Mouse (Mus musculus) liver, postnatal 0 days (tissue): Measurements from ENCODE around the gene Alkbh6. TPM values are rescaled to one million over a fixed set of nuclear protein-coding genes. Genes with fewer than 3 reads are reported as not detected.

ENCODE experiments used
- ATAC-seq: fragments of 200-750 bp; cut with Nextera tagmentation; 2 replicates; pipeline ENCODE4 v1.8.0; 2017; ENCODE audit warnings: mild to moderate bottlenecking, moderate library complexity
- DNase-seq: peaks from one replicate; pipeline ENCODE4 v3.0.0-alpha.2; 2016
- H3K27ac ChIP-seq: fragments of 300-500 bp; sonication (generic); 2 replicates; pipeline ENCODE4 v1.5.1; 2014; ENCODE audit warnings: antibody characterized with exemption, moderate library complexity, mild to moderate bottlenecking, low read depth
- H3K27me3 ChIP-seq: fragments of 300-500 bp; sonication (generic); 2 replicates; pipeline ENCODE4 v1.6.1; 2014; ENCODE audit warnings: low read length, control low read depth, mixed read lengths; ENCODE audit not compliant: insufficient read depth
- H3K36me3 ChIP-seq: fragments of 300-500 bp; sonication (generic); replicated peaks from 2 replicates; pipeline ENCODE4 v1.6.1; 2014; ENCODE audit warnings: mild to moderate bottlenecking, control low read depth, low read length, moderate library complexity, mixed read lengths; ENCODE audit not compliant: insufficient read depth
- H3K4me1 ChIP-seq: fragments of 300-500 bp; sonication (generic); 2 replicates; pipeline ENCODE4 v1.6.1; 2014; ENCODE audit warnings: antibody characterized with exemption, mild to moderate bottlenecking, control low read depth; ENCODE audit not compliant: insufficient read depth
- H3K4me2 ChIP-seq: fragments of 300-500 bp; sonication (generic); 2 replicates; pipeline ENCODE4 v1.6.1; 2014; ENCODE audit warnings: low read depth, mild to moderate bottlenecking, low read length, moderate library complexity, mixed read lengths
- H3K4me3 ChIP-seq: fragments of 300-500 bp; sonication (generic); 2 replicates; pipeline ENCODE4 v1.5.1; 2014; ENCODE audit warnings: low read depth, low read length
- H3K9ac ChIP-seq: fragments of 300-500 bp; sonication (generic); replicated peaks from 2 replicates; pipeline ENCODE4 v1.6.1; 2014; ENCODE audit warnings: mild to moderate bottlenecking, moderate library complexity
- H3K9me3 ChIP-seq: fragments of 300-500 bp; sonication (generic); 2 replicates; pipeline ENCODE4 v1.6.1; 2016; ENCODE audit warnings: mild to moderate bottlenecking, control low read depth, low read length, mixed read lengths
- CTCF ChIP-seq: sonication (generic); IDR thresholded peaks from 2 replicates; pipeline ENCODE4 v1.5.1; 2016; ENCODE audit warnings: antibody characterized with exemption, low read depth
- EP300 ChIP-seq: IDR thresholded peaks from 2 replicates; pipeline ENCODE4 v1.6.1; 2016; ENCODE audit warnings: antibody characterized with exemption, low read depth, mild to moderate bottlenecking
- WGBS: fragments of 180-500 bp; shearing (Covaris S2); extraction: QIAGEN DNeasy Blood & Tissue Kit; methylation state at CpG from one replicate; pipeline ENCODE4 v1.1.7; 2014; ENCODE audit not compliant: insufficient replicate concordance; 5-methylcytosine and 5-hydroxymethylcytosine counted together
- polyA plus RNA-seq: library from polyadenylated mRNA; unstranded; fragments of >200 nt; fragmentation: Nextera tagmentation; extraction: Ambion mirVana; gene quantifications from 2 replicates; pipeline ENCODE4 v1.2.1, GENCODE M21; 2015

The Alkbh6 gene
- polyA plus RNA-seq, 1 experiment from 2014 or later = 23.9 TPM

DNA sequence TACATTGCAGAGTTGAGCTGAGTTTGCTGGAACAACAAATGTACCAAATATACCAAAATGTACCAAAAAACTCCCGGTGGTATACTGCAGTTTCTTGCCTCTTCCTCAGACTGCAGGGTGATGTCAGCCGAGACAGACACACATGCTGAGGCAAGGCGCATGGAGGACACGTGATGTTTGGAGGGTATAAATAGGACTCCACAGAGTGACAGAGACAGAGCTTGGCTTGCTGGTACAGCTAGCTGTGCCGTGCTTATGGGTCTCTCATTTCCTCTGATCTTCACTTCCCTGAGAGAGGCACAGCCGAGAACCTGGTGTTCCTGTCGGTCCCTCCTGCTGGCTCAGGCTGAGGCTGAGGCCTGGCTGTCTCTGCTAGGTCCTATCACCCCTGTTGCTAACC is 25.8 kb upstream of the Alkbh6 start:
- H3K9me3 ChIP-seq = no peaks in the 10 kb centered on the region
- ATAC-seq (no peak), DNase-seq (no peak)
- no peak overlapping the region for H3K27ac ChIP-seq
- no peaks in the 10 kb centered on the region for H3K36me3 ChIP-seq
- no peak overlapping the region for H3K4me3 ChIP-seq
- no peak overlapping the region for H3K9ac ChIP-seq
- H3K4me1 ChIP-seq = peaks cover 15% of the 10 kb centered on the region
- H3K4me2 ChIP-seq = no peak overlapping the region
- H3K27me3 ChIP-seq = no peaks in the 10 kb centered on the region
- TF ChIP-seq CTCF (no peak), EP300 (no peak)
- WGBS = 75% methylated on average over 7 of the region's 7 CpGs

DNA sequence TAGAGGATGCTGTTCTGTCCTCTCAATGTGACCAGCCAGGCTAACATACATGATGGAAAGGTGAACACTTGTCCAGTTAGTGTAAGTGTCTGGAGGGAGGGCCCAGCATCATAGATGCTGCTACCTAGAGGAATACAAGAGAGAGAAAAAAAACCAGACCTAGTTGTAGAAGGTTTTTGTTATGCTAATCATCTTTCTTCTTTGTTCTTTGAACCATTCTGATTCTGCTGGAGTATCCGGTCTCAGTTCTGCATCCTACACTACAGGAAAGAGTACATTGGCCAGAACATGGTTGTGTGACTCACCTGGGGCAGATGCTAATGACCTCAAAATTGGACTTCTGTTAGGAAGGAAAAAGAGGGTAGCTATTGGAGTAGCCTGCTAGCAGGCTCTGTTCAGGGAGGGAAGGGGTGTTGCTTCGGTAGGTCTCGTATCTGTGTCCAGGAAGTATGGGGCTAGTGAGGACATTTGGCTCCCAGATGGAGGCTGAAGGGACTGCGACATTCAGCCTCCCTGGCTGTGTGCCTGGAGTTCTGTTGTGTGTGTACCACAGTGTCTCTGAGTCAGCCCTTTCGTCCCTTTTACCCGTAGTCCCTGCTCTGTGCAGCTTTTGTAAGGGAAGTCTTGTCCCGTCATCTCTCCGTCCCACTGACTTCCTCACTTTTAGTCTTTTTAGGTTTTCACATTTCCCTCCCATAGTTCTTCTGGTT is 21.7 kb upstream of the Alkbh6 start:
- DNase-seq (no peak), ATAC-seq (no peak)

DNA sequence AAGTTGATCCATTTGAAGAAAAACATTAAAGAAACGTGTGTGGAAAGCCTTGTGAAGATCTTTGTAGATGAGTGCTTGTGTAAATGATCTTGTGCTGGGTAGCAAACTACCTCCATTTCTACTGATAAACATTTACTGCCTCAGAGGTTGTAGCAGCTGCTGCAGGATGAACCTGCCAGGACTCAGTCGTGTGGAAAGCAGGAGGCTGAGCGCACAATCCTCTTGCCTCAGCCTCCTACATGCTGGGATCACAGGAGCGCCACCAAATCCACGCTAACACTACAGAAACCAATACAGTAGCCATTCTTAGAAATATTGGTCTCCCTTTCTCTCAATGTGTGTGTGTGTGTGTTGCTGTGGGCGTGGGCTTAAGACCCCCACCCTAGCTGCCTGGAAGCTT is 20.5 kb upstream of the Alkbh6 start:
- no peak overlapping the region for H3K4me2 ChIP-seq
- no peak overlapping the region for H3K9ac ChIP-seq
- no peak overlapping the region for H3K27ac ChIP-seq
- DNase-seq (no peak), ATAC-seq (no peak)
- H3K9me3 ChIP-seq = no peaks in the 10 kb centered on the region
- 69% methylated on average over 6 of the region's 6 CpGs for WGBS
- TF ChIP-seq EP300 (no peak), CTCF (no peak)
- H3K4me3 ChIP-seq = no peak overlapping the region
- peaks cover 8% of the 10 kb centered on the region for H3K27me3 ChIP-seq
- H3K4me1 ChIP-seq = no peaks in the 10 kb centered on the region
- H3K36me3 ChIP-seq = no peaks in the 10 kb centered on the region

More for the DNA sequence above, 21.7 kb upstream of the Alkbh6 start:
- 41% methylated on average over 8 of the region's 8 CpGs for WGBS
- no peaks in the 10 kb centered on the region for H3K36me3 ChIP-seq
- H3K9ac ChIP-seq = no peak overlapping the region
- H3K9me3 ChIP-seq = no peaks in the 10 kb centered on the region
- H3K27ac ChIP-seq = no peak overlapping the region
- TF ChIP-seq CTCF (no peak), EP300 (no peak)
- H3K4me2 ChIP-seq = no peak overlapping the region
- no peaks in the 10 kb centered on the region for H3K4me1 ChIP-seq
- H3K27me3 ChIP-seq = peaks cover 4% of the 10 kb centered on the region
- no peak overlapping the region for H3K4me3 ChIP-seq

DNA sequence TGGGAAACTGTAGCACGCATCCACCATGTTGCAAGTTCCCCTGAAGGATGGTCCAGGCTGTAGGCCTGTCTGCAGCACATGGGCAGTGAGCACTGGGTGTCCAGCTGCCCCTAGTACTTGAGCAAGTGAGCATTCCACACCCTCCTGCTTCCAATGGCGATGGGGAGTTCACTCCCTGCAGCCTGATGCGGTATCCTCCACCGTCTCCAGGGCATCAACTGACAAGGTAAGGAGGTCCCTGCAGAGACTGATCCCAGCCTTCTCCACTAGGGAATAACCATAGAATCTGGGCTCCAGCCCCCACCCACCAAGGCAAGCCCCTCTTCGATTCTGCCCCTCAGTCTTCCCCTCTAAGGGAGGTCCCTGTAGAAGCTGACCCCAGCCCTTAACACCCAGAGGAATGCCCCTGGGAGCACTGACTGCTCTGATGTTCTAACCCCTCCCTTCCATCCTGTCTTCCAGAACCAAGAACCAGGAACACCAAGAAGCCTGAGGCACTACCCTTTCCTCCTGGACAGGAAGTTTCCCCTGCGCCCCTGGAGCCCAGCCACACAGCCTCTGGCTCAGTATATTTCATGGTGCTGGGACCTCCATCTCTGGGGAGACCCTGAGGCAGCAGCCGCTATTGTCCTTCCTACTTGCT is 19.3 kb upstream of the Alkbh6 start:
- H3K27ac ChIP-seq = no peak overlapping the region
- ATAC-seq = no peak
- peaks cover 8% of the 10 kb centered on the region for H3K27me3 ChIP-seq
- TF ChIP-seq EP300 (no peak), CTCF (no peak)
- H3K9me3 ChIP-seq = no peaks in the 10 kb centered on the region
- H3K4me3 ChIP-seq = no peak overlapping the region
- WGBS = 64% methylated on average over 7 of the region's 7 CpGs
- H3K4me2 ChIP-seq = no peak overlapping the region
- H3K9ac ChIP-seq = no peak overlapping the region
- H3K4me1 ChIP-seq = no peaks in the 10 kb centered on the region
- DNase-seq = no peak
- H3K36me3 ChIP-seq = no peaks in the 10 kb centered on the region

DNA sequence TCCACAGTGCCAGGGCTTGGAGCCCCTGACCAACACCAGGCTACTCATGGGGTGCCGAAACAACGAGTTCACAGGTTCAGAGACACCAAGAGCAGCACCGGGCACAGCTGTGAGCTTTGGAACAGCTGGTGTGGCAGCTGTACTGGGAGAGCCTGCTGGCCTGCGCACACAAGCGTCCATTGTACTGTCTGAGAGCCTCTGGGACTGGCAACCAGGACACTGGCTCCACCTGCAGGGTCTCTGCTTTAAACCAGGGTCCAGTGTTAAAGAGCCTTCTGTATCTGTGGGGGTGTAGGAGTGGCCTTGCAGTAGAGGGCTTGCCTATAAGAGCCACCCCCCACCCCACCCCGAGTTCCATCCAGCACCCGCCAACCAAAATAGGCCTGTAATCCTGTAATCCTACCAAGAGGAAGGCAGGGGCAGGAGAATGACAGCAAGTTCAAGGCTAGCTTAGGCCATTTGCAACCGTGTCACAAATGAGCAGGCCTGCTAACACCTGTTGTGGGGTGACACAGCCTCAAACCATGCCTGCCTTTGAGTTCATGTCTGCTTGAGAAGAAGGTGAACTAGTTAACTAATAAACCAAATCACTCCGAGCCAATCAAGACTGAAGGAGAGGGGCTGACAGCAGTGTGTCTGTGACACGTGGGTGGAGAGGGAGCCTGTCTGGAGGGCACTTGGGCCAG is 18.7 kb upstream of the Alkbh6 start:
- Histone ChIP-seq H3K27me3 (peaks cover 8% of the 10 kb centered on the region), H3K9ac (no peak overlapping the region), H3K27ac (no peak overlapping the region), H3K36me3 (no peaks in the 10 kb centered on the region), H3K4me3 (no peak overlapping the region), H3K9me3 (no peaks in the 10 kb centered on the region), H3K4me2 (no peak overlapping the region), H3K4me1 (no peaks in the 10 kb centered on the region)
- TF ChIP-seq CTCF (no peak), EP300 (no peak)
- 64% methylated on average over 10 of the region's 10 CpGs for WGBS
- DNase-seq = no peak
- ATAC-seq = no peak

DNA sequence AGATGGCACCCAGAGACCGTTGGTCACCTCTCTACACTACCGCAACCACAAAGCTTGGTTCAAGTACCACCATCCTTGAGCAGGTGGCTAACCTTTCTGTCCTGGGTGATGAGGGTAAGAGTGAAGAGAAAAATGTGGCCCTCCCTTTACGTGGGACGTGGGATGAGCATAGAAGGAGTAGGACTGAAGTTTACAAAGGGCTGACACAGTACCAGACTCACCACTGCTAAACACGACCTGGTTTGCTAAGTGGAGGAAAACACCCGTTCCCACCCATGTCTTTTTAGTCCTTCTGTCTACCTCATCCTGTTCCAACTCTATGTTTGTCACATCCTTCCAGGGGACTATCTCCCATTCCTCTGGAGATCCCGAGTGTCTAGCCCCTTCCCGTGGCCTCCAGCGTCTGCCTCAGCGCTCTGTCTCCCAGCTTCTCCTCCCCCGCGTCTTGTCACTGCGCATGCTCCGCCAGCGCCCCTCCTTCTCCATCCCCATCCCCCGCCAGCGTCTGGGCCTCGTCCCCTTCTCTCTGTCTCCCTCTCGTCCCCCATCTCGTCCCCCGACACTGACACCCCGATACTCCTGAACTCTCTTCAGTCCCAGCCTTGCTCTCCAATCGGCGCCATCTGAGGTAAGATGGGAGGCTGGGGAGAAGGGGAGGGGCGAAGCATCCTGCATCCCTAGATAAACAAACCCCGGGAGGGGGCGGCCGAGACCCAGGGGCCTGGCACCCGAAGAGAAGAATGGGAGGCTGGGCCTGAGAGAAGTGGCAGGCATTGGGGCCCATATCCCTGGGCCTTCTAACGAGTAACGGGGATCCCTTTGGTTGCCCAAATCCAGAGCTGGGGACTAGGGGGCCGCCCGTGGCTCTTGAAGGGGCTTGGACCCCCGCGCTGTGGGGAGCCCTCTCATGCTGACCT is 17.0 kb upstream of the Alkbh6 start, which contains the start of gene Clip3:
Clip3 (plus strand) TSS at position 514 of the 917 bp plus-strand sequence.
- Histone ChIP-seq H3K4me1 (no peaks in the 10 kb centered on the region), H3K27me3 (peaks cover 8% of the 10 kb centered on the region), H3K4me3 (peak within 1 kb of the TSS; percentile 26), H3K4me2 (no peak within 1 kb of the TSS), H3K36me3 (no peaks in the 10 kb centered on the region), H3K9me3 (no peaks in the 10 kb centered on the region), H3K27ac (no peak within 1 kb of the TSS), H3K9ac (no peak within 1 kb of the TSS)
- WGBS = 10% methylated on average over 35 of the region's 35 CpGs
- DNase-seq = peak; percentile 32
- no peak for TF ChIP-seq CTCF
- TF ChIP-seq EP300 = no peak
- ATAC-seq = no peak
